In the genomic region with DNA sequence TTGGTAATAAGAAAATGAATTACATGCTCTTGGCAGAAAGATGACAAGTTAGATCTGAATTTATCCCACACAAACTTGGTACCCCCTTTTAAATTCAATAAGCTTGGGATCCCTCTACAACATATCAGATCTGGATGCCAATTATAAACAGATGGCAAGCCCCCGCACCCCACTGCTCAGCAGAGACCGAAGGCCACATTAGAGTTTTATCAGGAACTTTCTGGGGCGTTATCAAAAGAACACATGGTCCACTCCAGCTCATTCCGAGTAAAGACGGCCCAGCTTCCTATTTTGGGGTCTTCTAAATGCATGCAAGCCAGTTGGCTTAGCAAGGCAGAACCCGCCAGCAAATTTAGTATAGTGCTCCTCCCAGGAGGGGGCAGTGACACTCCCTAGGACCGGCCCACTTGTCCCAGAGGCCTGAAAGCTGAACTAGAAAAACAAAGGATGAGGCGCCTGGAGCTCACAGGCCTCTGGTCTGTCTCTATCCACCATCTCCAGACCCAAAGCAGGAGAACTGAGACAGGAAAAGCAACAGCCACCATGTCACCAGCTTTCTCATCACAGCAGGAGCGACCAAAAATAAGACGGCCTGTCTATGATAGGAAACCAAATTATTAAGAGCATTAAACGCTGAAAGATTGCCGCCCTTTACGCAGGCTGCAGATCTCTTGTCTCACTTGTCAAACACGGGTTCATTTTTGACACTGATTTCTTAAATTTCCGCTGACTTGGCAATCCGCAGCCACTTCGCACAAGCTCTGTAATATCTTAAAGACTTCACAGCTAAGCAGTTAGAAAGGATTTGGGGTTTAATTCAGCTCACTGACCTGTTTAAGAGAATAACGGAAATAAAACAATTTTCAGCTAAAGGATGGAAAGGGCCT, we compare ENCODE assay signal across 9 mouse cellular contexts.
DNase-seq lines count a peak whose midpoint lies in the region; ATAC-seq and TF ChIP-seq lines count a peak whose summit lies in the region.
"Had no signal": no experiment of that assay in that cellular context is flagged by ENCODE, and none has a peak within 500 bp of the region (broad histone marks: within the 10 kb centered on the region; RNA-seq: fewer than 3 reads in every experiment).

No protein-coding gene starts in this region.

- WGBS in embryonic facial prominence, embryonic 10.5 days = 61% methylated on average over 18 of the region's 18 CpGs
- 57% methylated on average over 18 of the region's 18 CpGs for WGBS in limb, embryonic 11.5 days
- 72% methylated on average over 18 of the region's 18 CpGs for WGBS in liver, postnatal 0 days (ENCODE audit: insufficient replicate concordance)

- H3K27me3 ChIP-seq in embryonic facial prominence, embryonic 10.5 days (replicated peaks; ENCODE audit: low read depth, poor library complexity, severe bottlenecking) = 0 out of 2 replicates have a peak, but pooled peaks cover 8% of the 10 kb centered on the region
- no peaks in the 10 kb centered on the region for H3K27me3 ChIP-seq in limb, embryonic 11.5 days (ENCODE audit: control insufficient read depth, insufficient read depth, low read length)
- H3K27me3 ChIP-seq in liver, postnatal 0 days (ENCODE audit: insufficient read depth, low read length) = no peaks in the 10 kb centered on the region
- H3K27me3 ChIP-seq: liver, embryonic 15.5 days had no signal

- peak; percentile 7 for DNase-seq in kidney, postnatal 10 days
- DNase-seq in kidney, postnatal 36 days = no peak
- peak; percentile 7 for DNase-seq in WW6 (ENCODE audit: low read depth, low spot score)
- DNase-seq in embryonic facial prominence, embryonic 10.5 days (ENCODE audit: low spot score) = peak; percentile 54
- DNase-seq in limb, embryonic 11.5 days (ENCODE audit: low spot score) = peak; percentile 54
- no peak for DNase-seq in liver, postnatal 0 days
- DNase-seq: heart, postnatal 36 days had no signal

- ATAC-seq in limb, embryonic 11.5 days (ENCODE audit: insufficient number of reproducible peaks, low FRiP score, low TSS enrichment, low read depth) = no peak
- ATAC-seq in liver, postnatal 0 days = no peak
- no peak for ATAC-seq in frontal cortex, adult (ENCODE audit: low TSS enrichment)

- H3K4me3 ChIP-seq in embryonic facial prominence, embryonic 10.5 days = no peak overlapping the region
- no peak overlapping the region for H3K4me3 ChIP-seq in limb, embryonic 11.5 days (ENCODE audit: low read depth, low read length)
- no peak overlapping the region for H3K4me3 ChIP-seq in liver, postnatal 0 days (ENCODE audit: low read depth, low read length)
- H3K4me3 ChIP-seq: liver, embryonic 15.5 days had no signal

- H3K27ac ChIP-seq in embryonic facial prominence, embryonic 10.5 days (replicated peaks) = peak overlapping the region; percentile 79
- peak overlapping the region; percentile 47; the same call in 1 of the 2 replicates for H3K27ac ChIP-seq in limb, embryonic 11.5 days (replicated peaks; ENCODE audit: low read depth, low read length)
- H3K27ac ChIP-seq in liver, postnatal 0 days (ENCODE audit: low read depth) = no peak overlapping the region
- H3K27ac ChIP-seq: liver, embryonic 15.5 days had no signal

- no peak overlapping the region for H3K4me2 ChIP-seq in limb, embryonic 11.5 days (ENCODE audit: low read depth, severe bottlenecking)
- H3K4me2 ChIP-seq in liver, postnatal 0 days (ENCODE audit: low read depth, low read length) = no peak overlapping the region
- H3K4me2 ChIP-seq: liver, embryonic 15.5 days had no signal

- no peaks in the 10 kb centered on the region for H3K9me3 ChIP-seq in embryonic facial prominence, embryonic 10.5 days
- no peaks in the 10 kb centered on the region for H3K9me3 ChIP-seq in limb, embryonic 11.5 days (ENCODE audit: control insufficient read depth, low read length)
- H3K9me3 ChIP-seq in liver, postnatal 0 days (ENCODE audit: low read length) = no peaks in the 10 kb centered on the region
- H3K9me3 ChIP-seq: liver, embryonic 15.5 days had no signal

- no peaks in the 10 kb centered on the region for H3K36me3 ChIP-seq in embryonic facial prominence, embryonic 10.5 days (replicated peaks)
- H3K36me3 ChIP-seq in limb, embryonic 11.5 days (ENCODE audit: control insufficient read depth, insufficient read depth, low read length) = no peaks in the 10 kb centered on the region
- H3K36me3 ChIP-seq in liver, postnatal 0 days (replicated peaks; ENCODE audit: insufficient read depth, low read length) = no peaks in the 10 kb centered on the region
- H3K36me3 ChIP-seq: liver, embryonic 15.5 days had no signal

- no peak overlapping the region; the same call in 1 of the 2 replicates for H3K9ac ChIP-seq in limb, embryonic 11.5 days (ENCODE audit: low read length)
- no peak overlapping the region for H3K9ac ChIP-seq in liver, postnatal 0 days (replicated peaks)
- H3K9ac ChIP-seq: liver, embryonic 15.5 days had no signal

- H3K4me1 ChIP-seq in embryonic facial prominence, embryonic 10.5 days = peaks cover 19% of the 10 kb centered on the region
- peaks cover 16% of the 10 kb centered on the region; the same call in 1 of the 2 replicates for H3K4me1 ChIP-seq in limb, embryonic 11.5 days (ENCODE audit: control insufficient read depth, insufficient read depth, low read length)
- H3K4me1 ChIP-seq in liver, postnatal 0 days (ENCODE audit: insufficient read depth) = no peaks in the 10 kb centered on the region
- H3K4me1 ChIP-seq: liver, embryonic 15.5 days had no signal

- no peak for TF ChIP-seq CTCF in liver, postnatal 0 days (IDR thresholded peaks at IDR 0.05; ENCODE audit: low read depth)

- TF ChIP-seq EP300 in liver, postnatal 0 days (IDR thresholded peaks at IDR 0.05; ENCODE audit: low read depth) = no peak

Comparison
In these comparisons a context has a peak if more than half of its experiments do, and no peak if none do; other contexts are left out.
1. DNase-seq: peak in kidney, postnatal 10 days (single experiment), WW6 (single experiment), embryonic facial prominence, embryonic 10.5 days (single experiment) and limb, embryonic 11.5 days (single experiment); none in kidney, postnatal 36 days (0 of 2) and liver, postnatal 0 days (single experiment).